Mouse (Mus musculus): ENCODE measurements at regions not wholly inside any gene's neighbourhood (a gene's known extent, or its start where the extent isn't known, plus 50 kb on each side); places are given as distances from the start of the nearest gene placed in this dataset.
A peak's percentile ranks its signal among the peaks of the same experiment; 100 is the strongest.

DNA sequence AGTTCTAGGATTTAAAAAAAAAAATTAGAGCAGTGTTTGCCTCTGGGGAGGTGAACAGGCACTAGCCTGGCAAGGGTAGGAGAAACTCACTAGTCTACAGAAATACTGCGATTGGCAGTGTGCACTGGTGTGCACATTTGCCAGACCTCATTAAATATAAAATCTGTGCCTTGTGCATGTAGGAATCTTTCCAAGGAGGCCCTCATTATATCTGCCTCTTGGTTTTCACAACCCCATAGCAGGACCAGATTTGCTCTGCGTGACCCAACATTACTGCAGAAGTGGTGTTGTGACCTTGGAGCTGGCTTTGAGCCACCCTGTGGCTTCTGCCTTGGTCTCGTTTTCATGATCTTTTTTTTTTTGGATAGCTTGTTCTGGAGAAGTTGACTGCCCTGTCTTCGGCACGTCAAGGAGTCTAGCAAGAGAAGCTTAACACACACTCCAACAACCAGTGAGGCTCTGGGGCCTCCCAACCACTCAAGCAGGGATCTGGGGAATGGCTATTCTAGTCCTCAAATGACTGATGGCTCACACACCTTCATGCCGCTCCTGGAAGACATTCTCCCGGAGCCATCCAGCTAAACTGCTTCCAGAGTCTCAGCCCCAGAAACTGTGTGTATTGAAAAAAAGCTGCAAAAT is 222.2 kb upstream of the Cnr1 start:
- Histone ChIP-seq H3K9ac (replicated peaks; ENCODE audit: low read depth, low read length) (no peak overlapping the region), H3K4me1 (replicated peaks; ENCODE audit: control insufficient read depth, insufficient read depth, low read length) (no peaks in the 10 kb centered on the region; the same call in 1 of the 2 replicates), H3K36me3 (ENCODE audit: control insufficient read depth, insufficient read depth) (no peaks in the 10 kb centered on the region), H3K4me2 (ENCODE audit: low read length) (no peak overlapping the region), H3K27ac (ENCODE audit: low read length) (peak overlapping the region; percentile 84), H3K27me3 (replicated peaks; ENCODE audit: control insufficient read depth, insufficient read depth, low read length) (no peaks in the 10 kb centered on the region), H3K9me3 (ENCODE audit: control insufficient read depth, low read length) (peaks cover 6% of the 10 kb centered on the region; the same call in 1 of the 2 replicates), H3K4me3 (replicated peaks; ENCODE audit: low read length) (no peak overlapping the region)
- 66% methylated on average over 7 of the region's 7 CpGs for WGBS
- peak; percentile 94 for ATAC-seq

DNA sequence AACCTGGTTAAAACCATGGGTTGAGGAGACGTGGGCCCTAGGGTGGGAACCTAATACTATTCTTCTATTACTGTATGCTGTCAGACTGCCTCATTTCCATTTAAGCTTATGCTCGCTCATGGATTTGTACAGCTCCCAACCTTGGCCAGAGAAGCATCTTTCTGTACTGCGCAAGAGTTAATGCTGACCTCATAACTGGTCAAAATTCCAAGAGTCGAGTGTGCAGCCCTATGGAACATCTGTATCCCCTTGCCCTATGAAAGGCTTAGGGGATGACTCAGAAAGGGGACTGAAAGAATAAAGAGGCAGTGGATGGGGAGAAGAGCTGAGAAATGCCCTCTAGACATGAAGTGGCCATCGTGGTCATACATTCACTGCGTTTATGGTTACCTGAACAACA is 218.7 kb upstream of the Cnr1 start:
- H3K27ac ChIP-seq (ENCODE audit: low read length): no peak overlapping the region
- no peak overlapping the region for H3K4me2 ChIP-seq (ENCODE audit: low read length)
- H3K4me1 ChIP-seq (replicated peaks; ENCODE audit: control insufficient read depth, insufficient read depth, low read length): no peaks in the 10 kb centered on the region; the same call in 1 of the 2 replicates
- peaks cover 6% of the 10 kb centered on the region; the same call in 1 of the 2 replicates for H3K9me3 ChIP-seq (ENCODE audit: control insufficient read depth, low read length)
- no peaks in the 10 kb centered on the region for H3K27me3 ChIP-seq (replicated peaks; ENCODE audit: control insufficient read depth, insufficient read depth, low read length)
- no peak overlapping the region for H3K4me3 ChIP-seq (replicated peaks; ENCODE audit: low read length)
- WGBS: 95% methylated on average over 6 of the region's 6 CpGs
- H3K36me3 ChIP-seq (ENCODE audit: control insufficient read depth, insufficient read depth): no peaks in the 10 kb centered on the region
- no peak overlapping the region for H3K9ac ChIP-seq (replicated peaks; ENCODE audit: low read depth, low read length)
- no peak for ATAC-seq

DNA sequence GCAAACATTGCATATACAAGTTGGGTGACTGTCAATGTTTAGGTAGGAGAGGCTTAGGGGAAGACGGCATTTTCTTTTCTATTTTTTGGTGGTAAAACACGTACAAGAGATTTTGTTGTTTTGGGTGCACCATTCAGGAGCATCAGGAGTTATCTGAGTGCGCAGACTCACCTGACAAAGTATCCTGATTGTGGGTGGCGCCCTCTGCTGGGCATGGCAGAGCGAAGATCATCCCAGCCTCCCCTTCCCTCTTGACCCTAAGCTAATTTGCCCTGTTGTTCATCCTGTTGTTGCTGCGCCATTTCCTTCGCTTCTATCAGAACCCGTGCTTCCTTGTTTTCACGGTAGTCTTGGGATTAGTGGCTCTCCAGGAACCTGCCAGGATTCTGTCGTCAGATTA is 217.6 kb upstream of the Cnr1 start:
- no peaks in the 10 kb centered on the region for H3K4me1 ChIP-seq (replicated peaks; ENCODE audit: control insufficient read depth, insufficient read depth, low read length)

DNA sequence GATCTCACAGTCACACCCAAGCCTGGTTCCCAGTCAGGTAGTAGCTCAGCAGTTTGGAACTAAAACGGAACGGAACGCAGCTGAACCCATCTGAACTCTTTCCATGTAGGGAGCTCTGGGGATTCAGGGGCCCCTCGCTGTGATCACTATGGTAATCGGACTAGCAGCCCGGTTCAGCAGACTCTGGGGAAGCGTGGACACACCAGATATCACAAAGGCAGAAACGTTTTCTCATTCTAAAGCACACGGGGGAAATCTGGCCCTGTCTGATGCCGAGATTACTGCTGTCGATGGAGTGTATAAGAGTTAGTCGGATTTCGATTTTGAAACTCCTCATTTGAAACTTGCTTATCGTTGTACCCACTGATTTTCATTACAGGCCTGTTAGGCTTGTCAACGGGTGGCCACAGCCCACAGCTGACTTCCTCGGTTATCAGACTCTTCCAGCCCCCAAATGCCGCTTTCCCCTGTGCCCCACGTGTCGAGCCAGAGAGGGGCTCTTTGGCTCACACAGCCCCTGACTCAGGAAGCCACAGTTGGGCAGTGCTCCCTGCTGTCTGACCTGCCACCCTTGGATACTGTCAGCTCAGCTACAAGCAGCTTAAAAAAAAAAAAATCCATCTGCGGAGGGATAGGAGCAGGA is 207.8 kb upstream of the Cnr1 start:
- no peak overlapping the region for H3K27ac ChIP-seq (ENCODE audit: low read length)
- no peaks in the 10 kb centered on the region for H3K9me3 ChIP-seq (ENCODE audit: control insufficient read depth, low read length)
- no peaks in the 10 kb centered on the region for H3K4me1 ChIP-seq (replicated peaks; ENCODE audit: control insufficient read depth, insufficient read depth, low read length)
- no peaks in the 10 kb centered on the region for H3K36me3 ChIP-seq (ENCODE audit: control insufficient read depth, insufficient read depth)
- ATAC-seq: no peak
- no peak overlapping the region for H3K4me3 ChIP-seq (replicated peaks; ENCODE audit: low read length)
- no peak overlapping the region for H3K4me2 ChIP-seq (ENCODE audit: low read length)
- 33% methylated on average over 20 of the region's 20 CpGs for WGBS
- no peaks in the 10 kb centered on the region for H3K27me3 ChIP-seq (replicated peaks; ENCODE audit: control insufficient read depth, insufficient read depth, low read length)
- H3K9ac ChIP-seq (replicated peaks; ENCODE audit: low read depth, low read length): no peak overlapping the region; the same call in 1 of the 2 replicates

More for the DNA sequence above, 217.6 kb upstream of the Cnr1 start:
- no peaks in the 10 kb centered on the region for H3K36me3 ChIP-seq (ENCODE audit: control insufficient read depth, insufficient read depth)
- H3K9me3 ChIP-seq (ENCODE audit: control insufficient read depth, low read length): peaks cover 6% of the 10 kb centered on the region; the same call in 1 of the 2 replicates
- no peak overlapping the region for H3K4me3 ChIP-seq (replicated peaks; ENCODE audit: low read length)
- no peaks in the 10 kb centered on the region for H3K27me3 ChIP-seq (replicated peaks; ENCODE audit: control insufficient read depth, insufficient read depth, low read length)
- no peak overlapping the region for H3K4me2 ChIP-seq (ENCODE audit: low read length)
- no peak overlapping the region for H3K27ac ChIP-seq (ENCODE audit: low read length)
- WGBS: 54% methylated on average over 10 of the region's 10 CpGs
- no peak for ATAC-seq
- no peak overlapping the region for H3K9ac ChIP-seq (replicated peaks; ENCODE audit: low read depth, low read length)

DNA sequence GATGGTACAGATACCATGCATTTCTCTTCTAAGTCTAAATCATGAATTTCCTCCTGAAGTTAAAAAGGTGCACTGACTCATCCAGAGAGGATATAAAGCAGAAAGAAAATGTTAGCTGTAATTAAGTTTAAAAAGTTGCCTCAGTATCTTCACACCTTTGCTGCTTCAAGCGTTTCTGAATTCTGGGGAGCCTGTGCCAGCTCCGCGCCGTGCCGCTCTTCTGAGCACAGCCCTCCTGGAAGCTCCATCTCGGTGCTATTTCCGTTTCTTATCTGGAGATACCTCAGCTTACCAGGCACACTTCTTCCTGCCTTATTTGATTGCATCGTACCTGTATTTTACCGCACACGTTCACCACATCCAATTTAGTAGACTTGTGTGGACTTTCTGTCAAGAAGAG is 203.4 kb upstream of the Cnr1 start:
- Histone ChIP-seq H3K4me1 (replicated peaks; ENCODE audit: control insufficient read depth, insufficient read depth, low read length) (no peaks in the 10 kb centered on the region), H3K4me3 (replicated peaks; ENCODE audit: low read length) (no peak overlapping the region), H3K9me3 (ENCODE audit: control insufficient read depth, low read length) (no peaks in the 10 kb centered on the region), H3K4me2 (ENCODE audit: low read length) (no peak overlapping the region), H3K9ac (replicated peaks; ENCODE audit: low read depth, low read length) (no peak overlapping the region), H3K36me3 (ENCODE audit: control insufficient read depth, insufficient read depth) (no peaks in the 10 kb centered on the region), H3K27me3 (replicated peaks; ENCODE audit: control insufficient read depth, insufficient read depth, low read length) (no peaks in the 10 kb centered on the region), H3K27ac (ENCODE audit: low read length) (no peak overlapping the region)
- WGBS: 95% methylated on average over 10 of the region's 10 CpGs
- no peak for ATAC-seq

DNA sequence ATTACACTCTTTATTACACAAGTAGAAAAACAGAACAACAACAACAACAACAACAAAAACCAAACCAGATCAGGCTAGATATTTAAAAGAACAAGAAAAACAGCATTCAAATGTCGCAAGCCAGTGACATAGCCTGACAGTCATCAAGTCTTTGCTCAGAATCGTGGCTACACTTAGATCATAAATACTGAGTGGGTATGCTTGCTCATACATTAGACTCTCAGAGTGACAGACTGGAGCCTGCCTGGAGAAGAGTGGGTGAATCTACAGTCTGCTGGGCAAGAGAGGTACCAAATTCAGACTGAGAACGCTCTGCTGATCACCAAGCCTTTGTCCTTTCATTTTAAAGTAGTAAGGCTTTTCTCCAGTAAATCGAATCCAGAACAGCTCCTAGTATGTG is 202.4 kb upstream of the Cnr1 start:
- H3K4me1 ChIP-seq (replicated peaks; ENCODE audit: control insufficient read depth, insufficient read depth, low read length): no peaks in the 10 kb centered on the region
- WGBS: 95% methylated on average over 4 of the region's 4 CpGs
- H3K27ac ChIP-seq (ENCODE audit: low read length): no peak overlapping the region
- no peak overlapping the region for H3K4me3 ChIP-seq (replicated peaks; ENCODE audit: low read length)
- H3K36me3 ChIP-seq (ENCODE audit: control insufficient read depth, insufficient read depth): no peaks in the 10 kb centered on the region
- no peaks in the 10 kb centered on the region for H3K27me3 ChIP-seq (replicated peaks; ENCODE audit: control insufficient read depth, insufficient read depth, low read length)
- H3K4me2 ChIP-seq (ENCODE audit: low read length): no peak overlapping the region
- no peaks in the 10 kb centered on the region for H3K9me3 ChIP-seq (ENCODE audit: control insufficient read depth, low read length)
- ATAC-seq: no peak
- H3K9ac ChIP-seq (replicated peaks; ENCODE audit: low read depth, low read length): no peak overlapping the region

DNA sequence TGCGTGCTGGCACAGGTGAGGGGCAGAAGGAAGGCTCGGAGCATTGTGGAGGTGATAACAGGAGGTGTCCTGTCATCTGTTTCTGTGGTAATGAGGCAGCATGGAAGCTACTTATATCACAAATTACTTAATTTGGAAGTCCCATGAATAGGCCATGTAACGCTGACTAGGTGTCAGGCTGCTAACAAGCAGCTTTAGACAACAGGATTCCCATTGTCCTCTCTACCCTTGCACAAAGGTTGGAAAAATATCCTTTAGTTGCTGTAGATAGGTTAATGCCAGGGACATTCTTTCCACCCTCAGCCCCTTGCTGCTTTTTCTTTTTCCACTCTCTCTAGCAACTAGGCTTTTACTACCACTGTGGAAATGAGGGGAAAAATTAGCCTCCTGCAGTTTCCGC is 192.6 kb upstream of the Cnr1 start:
- Histone ChIP-seq H3K27me3 (replicated peaks; ENCODE audit: control insufficient read depth, insufficient read depth, low read length) (no peaks in the 10 kb centered on the region), H3K9me3 (ENCODE audit: control insufficient read depth, low read length) (no peaks in the 10 kb centered on the region), H3K4me2 (ENCODE audit: low read length) (no peak overlapping the region), H3K4me1 (replicated peaks; ENCODE audit: control insufficient read depth, insufficient read depth, low read length) (peaks cover 26% of the 10 kb centered on the region), H3K27ac (ENCODE audit: low read length) (no peak overlapping the region), H3K4me3 (replicated peaks; ENCODE audit: low read length) (no peak overlapping the region), H3K36me3 (ENCODE audit: control insufficient read depth, insufficient read depth) (no peaks in the 10 kb centered on the region), H3K9ac (replicated peaks; ENCODE audit: low read depth, low read length) (no peak overlapping the region)
- 37% methylated on average over 4 of the region's 4 CpGs for WGBS
- no peak for ATAC-seq

DNA sequence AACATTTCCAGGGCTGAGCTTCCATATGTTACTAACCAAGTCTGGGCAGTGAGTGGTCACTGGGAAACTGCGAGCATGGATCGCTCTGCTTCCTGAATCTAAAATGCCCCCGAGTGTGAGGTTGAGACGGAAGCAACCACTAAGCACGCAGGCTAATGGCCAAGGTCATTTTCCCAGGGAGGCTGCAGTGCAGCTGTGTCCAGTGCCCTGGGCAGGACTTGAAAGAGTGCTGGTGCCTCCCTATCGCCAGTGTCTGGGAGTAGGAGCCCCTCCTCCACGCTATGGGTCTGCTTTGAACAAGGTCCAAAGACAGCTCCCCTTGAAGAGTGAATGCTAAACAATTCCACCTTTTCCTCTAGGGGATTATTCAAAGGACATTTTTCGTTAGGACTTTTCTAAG is 189.5 kb upstream of the Cnr1 start:
- Histone ChIP-seq H3K4me2 (ENCODE audit: low read length) (no peak overlapping the region), H3K9ac (replicated peaks; ENCODE audit: low read depth, low read length) (no peak overlapping the region), H3K9me3 (ENCODE audit: control insufficient read depth, low read length) (no peaks in the 10 kb centered on the region), H3K4me3 (replicated peaks; ENCODE audit: low read length) (no peak overlapping the region), H3K27me3 (replicated peaks; ENCODE audit: control insufficient read depth, insufficient read depth, low read length) (no peaks in the 10 kb centered on the region), H3K36me3 (ENCODE audit: control insufficient read depth, insufficient read depth) (no peaks in the 10 kb centered on the region), H3K27ac (ENCODE audit: low read length) (peak overlapping the region; percentile 91), H3K4me1 (replicated peaks; ENCODE audit: control insufficient read depth, insufficient read depth, low read length) (peaks cover 29% of the 10 kb centered on the region)
- peak; percentile 37; the same call in 1 of the 2 replicates for ATAC-seq
- 27% methylated on average over 8 of the region's 8 CpGs for WGBS

DNA sequence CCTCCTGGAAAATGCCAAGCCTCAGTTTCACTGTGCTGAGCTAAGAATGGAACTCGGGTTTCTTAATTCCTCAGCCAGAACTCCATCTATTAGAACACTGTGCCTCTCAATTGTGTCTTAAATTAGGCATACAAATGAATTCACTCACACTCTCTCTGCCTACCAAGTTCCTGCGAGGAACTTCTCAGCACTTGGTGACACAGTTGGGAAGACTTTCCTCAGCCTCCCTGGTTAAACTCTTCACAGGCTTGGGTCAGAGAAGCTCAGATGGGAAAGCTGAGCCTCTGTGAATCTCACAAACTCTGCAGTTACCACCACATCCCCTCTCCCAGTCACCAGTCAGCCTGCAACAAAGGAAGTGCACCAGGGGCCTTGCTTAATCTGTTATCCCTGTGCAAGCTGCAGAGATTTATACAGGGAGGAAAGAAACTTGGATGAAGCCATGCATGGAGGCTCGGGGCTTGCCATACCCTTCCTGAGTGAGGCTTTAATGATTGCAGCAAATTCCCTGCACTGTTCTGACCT is 188.9 kb upstream of the Cnr1 start:
- Histone ChIP-seq H3K4me3 (replicated peaks; ENCODE audit: low read length) (no peak overlapping the region), H3K4me1 (replicated peaks; ENCODE audit: control insufficient read depth, insufficient read depth, low read length) (peaks cover 29% of the 10 kb centered on the region), H3K27ac (ENCODE audit: low read length) (peak overlapping the region; percentile 91), H3K4me2 (ENCODE audit: low read length) (peak overlapping the region; percentile 25; the same call in 1 of the 2 replicates), H3K9ac (replicated peaks; ENCODE audit: low read depth, low read length) (no peak overlapping the region), H3K9me3 (ENCODE audit: control insufficient read depth, low read length) (no peaks in the 10 kb centered on the region), H3K36me3 (ENCODE audit: control insufficient read depth, insufficient read depth) (no peaks in the 10 kb centered on the region), H3K27me3 (replicated peaks; ENCODE audit: control insufficient read depth, insufficient read depth, low read length) (no peaks in the 10 kb centered on the region)
- WGBS: 10% methylated on average over 3 of the region's 3 CpGs
- ATAC-seq: peak; percentile 85
